Mouse (Mus musculus): ENCODE measurements around the gene Anapc1.
"Not testable (repeated sequence)": the region's sequence is repeated elsewhere in the genome, so short reads cannot be mapped to it uniquely, and the experiment has no call there.

Anapc1 gene

DNA sequence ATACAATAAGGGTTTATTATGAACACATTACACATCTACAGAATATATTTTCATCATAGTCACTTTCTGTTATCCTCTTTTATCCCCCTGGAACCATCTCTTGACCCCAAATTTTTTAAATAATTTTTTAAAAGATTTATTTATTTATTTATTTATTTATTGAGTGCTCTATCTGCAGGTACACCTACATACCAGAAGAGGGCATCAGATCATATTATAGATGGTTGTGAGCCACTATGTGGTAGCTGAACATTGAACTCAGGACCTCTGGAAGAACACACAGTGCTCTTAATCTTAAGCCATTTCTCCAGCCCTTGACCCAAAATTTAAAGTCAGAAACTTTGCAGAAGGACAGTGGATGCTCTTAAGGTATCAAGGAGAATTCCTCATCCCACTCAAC, 7.4 kb upstream of the Anapc1 start:
- DNase-seq = no peak

DNA sequence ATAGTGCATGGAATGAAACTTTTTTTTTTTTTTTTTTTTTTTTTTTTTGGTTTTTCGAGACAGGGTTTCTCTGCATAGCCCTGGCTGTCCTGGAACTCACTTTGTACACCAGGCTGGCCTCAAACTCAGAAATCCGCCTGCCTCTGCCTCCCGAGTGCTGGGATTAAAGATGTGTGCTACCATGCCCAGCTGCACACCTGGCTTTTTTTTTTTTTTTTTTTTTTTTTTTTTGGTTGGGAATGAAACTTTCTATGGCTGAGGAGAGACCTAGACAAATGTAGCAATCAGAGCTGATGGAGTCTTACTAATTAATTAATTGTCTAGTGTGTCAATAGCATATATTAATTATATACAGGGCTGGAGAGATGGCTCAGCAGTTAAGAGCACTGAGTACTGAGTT, 6.6 kb upstream of the Anapc1 start:
- DNase-seq = not testable (repeated sequence)

DNA sequence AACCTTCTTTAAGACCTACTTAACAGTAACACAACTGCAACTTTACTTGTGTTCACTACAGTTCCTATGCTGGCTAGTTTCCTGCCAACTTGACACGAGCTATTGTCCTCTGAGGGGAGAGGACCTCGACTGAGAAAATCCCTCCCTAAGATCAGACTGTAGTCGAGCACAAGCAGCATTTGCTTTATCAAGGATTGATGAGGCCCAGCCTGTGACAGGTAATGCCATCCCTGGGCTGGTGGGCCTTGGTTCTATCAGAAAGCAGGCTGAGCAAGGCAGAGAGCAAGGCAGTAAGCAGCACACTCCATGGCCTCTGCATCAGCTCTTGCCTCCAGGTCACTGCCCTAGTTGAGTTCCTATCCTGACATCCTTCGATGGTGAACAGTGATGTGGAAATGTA, 6.0 kb upstream of the Anapc1 start:
- DNase-seq = no peak

DNA sequence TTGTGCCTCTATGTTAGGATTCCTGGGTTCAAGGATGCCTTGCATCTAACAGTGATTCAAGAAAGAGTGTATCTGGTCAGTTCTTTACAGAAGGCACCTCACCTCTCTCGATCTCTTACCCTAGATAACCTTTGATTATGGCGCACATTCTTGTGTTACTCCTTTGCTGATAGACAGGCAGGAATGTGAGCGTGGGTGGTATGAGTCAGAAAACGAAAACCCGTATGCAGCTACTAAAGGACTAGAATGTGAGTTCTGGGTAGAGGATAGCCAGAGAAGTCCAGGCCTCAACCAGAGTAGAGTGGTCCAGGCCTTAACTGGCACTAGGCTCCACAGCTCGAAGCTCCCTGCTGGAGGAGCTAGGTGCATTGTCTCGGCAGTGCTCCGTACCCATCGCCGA, 5.6 kb upstream of the Anapc1 start:
- DNase-seq = no peak

DNA sequence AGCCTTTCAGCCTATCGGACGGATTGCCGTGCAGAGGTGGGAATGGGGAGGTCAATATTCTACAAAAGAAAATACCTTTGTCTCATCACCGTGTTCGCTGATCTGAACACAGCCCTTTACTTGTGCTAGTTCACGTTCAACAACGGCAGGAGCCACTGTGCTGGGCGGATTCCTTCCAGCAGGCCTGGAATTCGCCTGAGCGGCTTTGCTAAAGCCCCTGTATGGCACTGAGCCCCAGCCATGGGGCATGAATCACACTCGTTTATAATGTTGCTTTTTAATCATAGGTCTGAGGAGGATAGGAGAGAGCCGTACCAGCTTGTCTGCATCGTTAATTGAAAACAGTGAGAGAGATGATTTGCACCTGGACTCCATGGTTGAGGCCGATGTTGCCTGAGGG, 5.1 kb upstream of the Anapc1 start:
- DNase-seq = no peak

DNA sequence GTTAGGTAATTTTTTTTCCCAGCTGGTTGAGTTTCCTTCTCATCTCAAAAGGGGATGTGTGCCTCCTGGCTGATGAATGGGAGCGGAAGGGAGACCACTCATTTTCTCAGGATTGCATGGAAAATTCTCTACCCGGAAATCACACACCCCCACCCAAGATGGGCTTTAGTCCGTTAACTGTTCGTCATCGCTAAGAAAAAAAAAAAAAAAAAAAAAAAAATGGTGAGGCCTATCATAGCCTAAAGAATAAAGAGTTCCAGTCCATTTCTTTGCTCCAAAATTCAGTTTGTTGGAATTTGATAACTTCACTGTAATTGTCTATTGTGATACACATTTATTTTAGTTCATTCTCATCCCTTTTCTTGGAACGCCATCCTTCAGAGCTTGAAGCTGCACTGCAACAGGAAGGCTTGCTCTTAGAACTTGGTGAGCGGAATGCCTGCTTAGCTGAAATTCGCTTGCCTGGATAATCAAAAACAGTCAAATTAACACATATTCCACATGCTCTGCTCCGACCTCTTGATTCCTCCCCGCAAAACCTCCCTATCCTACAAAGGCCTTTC, 448 bp upstream of the Anapc1 start:
- no peak for DNase-seq

DNA sequence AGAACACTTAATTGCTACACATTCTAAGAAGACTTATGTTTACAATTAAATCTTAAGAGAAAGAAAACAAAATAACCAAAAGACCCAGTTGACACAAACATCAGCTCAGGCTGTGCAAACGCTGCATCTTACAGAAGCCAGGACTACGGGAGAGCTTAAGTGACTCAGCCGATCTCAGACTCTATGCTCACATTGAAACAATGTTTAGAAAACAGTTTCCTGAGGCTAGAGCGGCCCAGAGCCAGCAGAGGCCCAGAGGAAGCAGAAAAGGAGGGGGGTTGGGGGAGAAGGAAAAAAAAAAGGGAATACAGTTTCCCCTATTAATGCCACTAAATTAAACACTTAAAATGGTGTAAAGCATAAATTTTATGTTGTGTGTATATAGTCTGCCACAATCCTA, 6.5 kb downstream of the Anapc1 start:
- no peak for DNase-seq

DNA sequence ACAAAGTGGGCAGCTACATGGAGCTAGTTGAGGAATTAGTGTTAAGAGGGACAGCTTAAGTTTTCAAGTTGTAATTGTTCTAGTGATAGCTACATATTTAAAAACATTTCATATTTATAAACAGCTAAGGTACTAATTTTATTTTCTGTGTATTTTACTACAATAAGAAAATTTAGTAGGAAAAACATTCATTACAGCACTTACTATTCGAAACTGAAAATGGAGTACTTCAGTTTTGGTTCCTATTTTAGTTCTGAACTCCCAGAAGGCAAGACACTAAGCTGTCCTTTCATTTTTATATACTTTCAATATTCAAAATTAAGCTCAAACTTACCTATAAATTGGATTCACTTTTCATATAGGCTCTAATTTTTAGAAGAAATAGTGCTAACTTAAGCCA, 66.6 kb downstream of the Anapc1 start:
- DNase-seq = no peak

DNA sequence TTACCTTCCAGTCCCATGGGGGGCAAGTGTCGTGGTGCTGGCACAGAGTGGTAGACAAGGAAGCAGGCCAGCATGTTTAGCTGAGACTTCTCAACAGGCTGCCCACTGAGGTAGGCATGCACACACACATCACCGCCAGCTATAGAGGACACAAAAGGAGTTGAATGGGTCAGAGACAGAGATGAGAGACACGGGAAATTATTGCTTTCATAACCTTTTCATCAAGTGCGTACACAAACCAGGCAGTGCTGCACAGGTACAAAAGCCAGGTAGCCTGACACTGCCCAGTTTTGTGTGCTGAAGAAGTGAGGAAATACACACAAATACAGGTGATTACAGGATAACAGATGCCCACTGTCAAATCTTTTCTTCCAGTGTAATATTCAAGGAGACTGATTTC, 71.8 kb downstream of the Anapc1 start:
- DNase-seq = no peak

DNA sequence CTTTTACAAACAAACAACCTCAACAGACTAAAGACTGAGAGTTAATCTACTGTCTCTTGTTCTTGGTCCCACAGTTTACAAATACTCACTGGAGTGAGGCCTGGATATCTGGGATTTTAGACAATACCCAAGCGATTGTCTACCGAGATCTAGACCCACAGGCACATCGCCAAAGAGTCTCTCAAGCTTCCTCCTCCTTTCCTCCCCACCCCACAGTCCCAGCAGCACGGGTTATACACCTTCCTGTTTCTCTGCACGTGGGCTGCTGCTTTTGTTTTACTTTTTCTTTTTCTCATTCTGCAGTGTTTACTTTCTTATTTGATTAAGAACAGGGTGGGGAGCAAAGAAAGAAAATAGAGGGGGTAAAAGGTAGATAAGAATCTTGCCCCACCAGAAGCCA, 73.8 kb downstream of the Anapc1 start:
- no peak for DNase-seq

DNA sequence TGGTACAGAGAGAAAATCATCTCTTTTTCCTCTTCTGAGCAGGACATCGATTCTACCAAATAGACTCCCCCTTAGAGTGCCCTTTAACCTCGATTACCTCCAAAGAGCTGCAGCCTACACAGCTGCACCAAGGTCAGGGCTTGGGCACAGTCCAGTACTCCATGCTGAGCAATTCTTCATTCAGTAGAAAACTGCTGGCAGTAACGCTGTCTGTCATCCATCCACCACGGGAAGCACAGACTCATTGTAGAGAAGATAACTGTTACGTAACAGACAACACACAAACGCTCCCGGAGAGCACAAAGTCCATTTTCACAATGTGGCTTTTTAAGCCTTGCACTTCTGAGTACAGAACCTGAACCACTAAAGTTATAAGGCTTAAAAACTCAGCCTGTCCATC, 74.9 kb downstream of the Anapc1 start:
- DNase-seq = no peak

DNA sequence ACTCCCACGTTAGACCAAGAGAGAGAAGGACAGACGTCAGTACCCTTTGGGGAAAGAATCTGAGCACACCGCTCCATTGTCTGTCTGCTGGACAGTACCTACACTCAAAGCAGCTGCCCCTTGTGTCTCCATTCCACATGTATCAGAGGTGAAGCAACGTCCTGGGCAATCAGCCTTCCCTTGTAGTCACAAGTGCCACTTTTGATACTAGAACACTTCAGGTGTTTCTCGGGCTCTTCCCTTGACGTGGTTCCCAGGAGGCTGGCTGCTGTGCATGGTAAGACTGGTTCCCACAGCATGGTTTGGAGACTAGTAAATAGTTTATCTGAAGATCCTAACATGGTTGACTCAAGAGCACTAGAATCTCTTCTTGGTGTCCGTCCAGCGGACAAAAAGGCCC, 76.0 kb downstream of the Anapc1 start:
- DNase-seq = no peak

DNA sequence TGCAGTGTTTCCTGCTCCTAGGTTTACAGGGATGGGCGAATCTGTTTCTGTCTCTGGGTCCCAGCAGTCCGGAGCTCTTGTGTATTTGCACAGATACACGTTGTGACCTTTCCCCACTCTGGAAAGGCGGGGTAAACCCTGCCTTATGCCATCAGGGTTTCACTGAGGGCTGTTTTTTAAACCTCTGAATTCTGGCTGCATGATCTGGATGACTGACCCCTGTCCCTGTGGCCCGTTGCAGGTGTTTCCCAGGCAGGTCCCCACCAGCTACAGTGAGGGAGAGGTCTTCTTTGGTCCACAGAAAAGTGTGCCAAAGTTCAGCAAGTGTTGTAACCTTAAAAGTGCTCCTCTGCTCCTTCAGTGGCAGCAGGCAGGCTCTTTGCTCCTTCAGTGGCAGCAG, 77.9 kb downstream of the Anapc1 start:
- no peak for DNase-seq

DNA sequence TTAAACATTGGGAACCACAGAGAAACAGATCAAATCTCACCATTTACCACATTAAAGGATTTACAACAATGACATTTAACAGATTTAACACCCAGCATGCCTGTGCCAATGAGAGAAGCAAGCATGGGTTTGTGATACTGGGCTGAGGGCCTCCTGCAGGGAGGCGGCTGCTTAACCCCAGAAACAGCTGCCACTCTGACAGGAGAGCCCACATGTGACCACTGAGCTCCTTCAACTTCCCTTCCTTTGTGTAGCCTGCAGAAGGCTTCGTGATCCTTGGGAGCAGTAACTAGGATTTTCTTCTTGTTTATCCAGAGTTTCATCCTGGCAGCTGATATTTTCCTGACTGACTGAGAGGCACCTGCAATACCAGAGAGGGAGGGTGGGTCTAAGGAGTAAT, 85.7 kb downstream of the Anapc1 start:
- DNase-seq = no peak

DNA sequence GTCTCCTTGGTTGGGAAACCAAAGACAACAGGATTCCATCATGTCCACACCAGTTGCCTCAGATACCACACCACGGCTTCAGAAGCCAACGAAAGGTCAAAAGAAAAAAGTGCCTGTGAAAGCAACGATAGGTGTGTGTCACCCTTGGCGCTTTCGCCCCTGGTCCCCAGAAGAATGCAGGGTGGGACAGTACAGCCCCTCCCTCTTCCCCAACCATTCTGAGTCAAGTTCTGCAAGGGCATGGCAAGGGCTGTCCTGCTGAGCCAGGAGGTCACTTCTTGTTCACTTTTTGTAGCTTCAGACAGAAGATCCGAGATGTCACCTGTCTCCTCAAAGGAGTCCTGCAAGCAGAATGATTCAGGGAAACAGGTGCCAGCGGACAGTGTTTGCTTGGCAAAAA, 94.9 kb downstream of the Anapc1 start:
- DNase-seq = no peak

DNA sequence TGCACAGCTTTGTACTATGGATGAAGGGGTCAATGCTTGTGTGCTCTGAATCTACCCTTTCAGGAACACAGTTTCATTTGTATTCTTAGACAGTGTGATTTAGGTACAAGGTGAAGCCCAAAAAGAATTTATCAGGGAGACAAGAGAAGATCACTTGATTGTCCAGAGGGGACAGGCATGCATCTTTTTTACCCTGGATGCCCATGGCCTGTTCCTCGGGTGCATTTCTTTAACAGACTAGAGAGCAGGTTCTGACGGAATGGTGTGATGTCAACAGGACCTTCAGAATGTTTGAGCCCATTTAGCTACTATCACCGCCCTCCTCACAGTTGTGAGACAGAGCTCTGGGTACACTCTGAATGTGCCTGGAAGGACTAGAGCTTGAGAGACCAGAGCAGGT, 96.3 kb downstream of the Anapc1 start, which contains the start of gene Spdye4c:
Gene Spdye4c (plus strand): TSS at position 301 of the 400 bp plus-strand sequence.
- no peak for DNase-seq

DNA sequence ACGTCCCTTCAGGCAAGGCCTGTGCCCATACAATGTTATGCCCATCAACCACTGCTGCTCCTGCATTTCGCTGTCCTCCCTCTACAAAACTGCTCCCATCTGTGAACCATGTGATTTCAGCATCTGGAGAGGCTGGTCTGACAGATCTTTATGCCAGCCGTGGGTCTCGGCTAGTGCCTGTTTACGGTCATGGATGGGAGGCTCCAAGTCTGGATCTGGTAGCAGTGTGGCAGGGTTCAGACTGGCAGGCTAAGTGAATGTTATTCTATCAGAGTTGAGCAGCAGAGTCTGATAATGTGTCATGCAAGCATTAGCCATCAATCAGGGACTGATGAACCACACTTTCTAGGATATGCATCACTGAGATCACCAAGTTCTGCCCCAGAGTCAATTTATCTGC, 104.3 kb downstream of the Anapc1 start:
- no peak for DNase-seq

DNA sequence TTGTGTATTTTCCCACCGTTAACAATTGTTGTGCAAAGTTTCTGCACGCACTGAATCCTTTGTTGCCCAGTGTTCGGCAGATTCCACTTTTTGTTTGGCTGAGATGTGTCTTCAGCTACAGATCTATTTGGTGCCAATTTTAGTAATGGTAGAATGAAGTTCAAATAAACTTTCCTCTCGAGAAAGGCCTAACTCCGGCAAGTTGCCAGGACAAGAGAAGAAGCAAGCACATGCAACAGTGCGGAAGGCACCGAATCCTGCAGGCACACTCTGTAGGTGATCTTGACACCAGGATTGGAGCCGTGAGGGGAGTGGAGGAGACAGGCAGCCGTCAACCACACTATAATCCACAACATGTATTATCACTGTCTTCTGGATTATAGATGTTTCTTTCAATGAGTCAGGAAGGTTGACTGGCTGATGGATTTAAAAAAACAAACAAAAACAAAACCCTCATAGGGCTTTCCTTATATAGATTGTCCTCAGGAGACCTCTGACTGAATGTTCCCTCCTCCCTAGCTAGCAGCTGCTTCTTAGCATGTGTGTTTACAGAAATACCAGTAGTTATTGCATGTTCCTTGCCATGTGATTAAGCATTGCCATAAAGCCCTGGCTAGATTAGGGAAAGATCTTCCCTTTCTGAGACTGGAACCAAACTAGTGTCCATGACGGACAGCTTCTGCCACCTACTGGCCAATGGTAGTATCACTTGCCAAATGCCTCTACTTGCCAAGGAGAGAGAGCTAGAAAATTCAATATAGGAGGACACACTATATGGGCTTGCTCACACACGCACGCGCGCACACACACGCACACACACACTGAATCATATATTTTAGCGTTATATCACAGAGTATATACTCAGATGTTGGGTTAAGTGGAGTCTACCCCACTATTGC, 114.2 kb downstream of the Anapc1 start:
- peak; percentile 69 for DNase-seq

DNA sequence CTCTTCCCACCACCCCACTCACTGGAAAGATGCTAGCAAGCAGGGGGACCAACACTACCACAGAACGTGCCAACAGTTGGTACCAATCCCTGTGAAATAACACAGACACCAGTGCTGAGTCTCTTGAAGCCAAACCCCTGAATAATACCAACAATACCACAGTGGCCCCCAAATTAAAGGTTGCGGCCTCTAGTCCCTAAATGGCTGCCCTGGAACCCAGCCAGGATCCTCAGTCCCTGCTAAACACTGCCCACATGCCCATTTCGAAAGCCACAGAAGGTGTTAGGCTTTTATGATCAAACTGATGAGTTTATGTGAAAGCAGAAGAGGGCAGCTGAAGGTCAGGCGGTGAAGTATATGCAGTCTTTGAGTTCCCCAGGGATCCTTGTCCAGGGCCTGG, 116.2 kb downstream of the Anapc1 start:
- no peak for DNase-seq

DNA sequence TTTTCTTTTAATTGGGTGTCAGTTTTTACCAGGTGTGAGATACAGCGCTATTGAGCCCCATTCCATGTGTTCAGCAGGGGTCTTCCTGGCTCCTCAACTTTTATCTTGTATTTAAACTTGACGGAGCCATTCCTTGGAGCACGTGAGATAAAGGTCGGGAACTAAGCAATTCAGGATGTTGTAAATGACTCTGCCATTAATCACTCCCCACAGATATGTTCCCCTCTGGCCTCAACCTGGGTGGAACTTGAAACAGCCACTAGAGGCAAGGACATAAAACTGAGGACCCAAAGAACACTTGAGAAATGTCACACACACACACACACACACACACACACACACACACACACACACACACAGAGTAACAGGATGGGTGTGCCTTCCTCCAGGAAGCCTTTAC, 118.7 kb downstream of the Anapc1 start:
- no peak for DNase-seq

DNA sequence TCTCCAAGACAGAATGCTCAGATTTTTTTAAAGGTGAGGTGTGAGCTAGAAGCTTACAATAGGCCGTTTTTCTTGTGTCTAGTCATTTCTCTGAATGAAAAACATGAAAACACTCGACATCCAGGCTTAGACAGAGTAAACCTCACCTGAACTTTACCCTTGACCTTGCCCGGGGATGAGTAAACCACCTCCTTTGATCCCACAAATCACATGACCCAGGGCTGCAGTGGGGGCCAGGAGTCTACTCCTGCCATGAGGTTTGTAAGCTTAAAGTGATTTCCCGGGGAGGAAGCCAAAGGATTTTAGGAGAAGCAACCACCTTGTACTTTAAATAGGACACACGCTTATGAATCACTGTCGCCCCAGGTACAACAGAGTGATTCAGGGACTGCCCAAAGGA, 119.2 kb downstream of the Anapc1 start:
- DNase-seq = no peak

DNA sequence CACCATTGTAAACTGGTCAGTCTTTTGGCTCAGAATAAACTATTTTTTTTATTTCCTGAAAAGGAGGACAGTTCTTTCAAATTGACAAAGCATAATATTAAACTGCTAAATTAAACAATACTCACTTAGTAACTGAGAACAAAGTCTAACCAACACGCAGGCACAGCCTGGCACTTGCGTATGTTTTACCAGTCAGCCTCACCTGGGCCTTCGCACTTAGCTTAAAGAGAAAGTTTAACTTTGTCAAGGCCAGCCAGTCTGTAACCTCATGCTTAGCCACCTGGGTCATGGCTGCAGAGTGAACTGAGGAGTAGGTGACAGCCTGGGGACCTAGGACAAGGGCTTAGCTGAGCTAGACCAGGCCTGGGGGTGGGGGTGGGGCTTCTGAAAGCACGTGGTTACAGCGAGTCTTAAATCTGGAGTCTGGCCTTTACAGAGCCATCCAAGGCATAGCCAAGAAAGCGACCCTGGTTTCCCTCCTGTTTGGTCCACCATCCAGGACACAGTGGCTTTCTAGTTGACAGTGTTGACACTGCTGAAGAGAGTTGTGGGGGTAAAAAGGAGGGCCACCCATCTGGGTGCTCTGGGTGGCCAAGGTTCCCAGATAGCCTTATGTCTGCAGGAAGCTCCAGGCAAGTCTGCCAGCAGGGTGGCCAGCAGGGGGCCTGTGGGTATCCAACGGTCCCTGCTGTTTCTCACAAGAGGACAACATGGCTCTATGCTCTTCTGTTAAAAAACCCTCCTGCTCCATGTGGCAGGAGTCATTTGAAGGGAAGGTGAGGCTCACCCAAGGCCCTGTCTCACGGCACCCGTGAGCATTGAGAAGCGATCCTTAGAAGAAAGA, 120.7 kb downstream of the Anapc1 start:
- no peak for DNase-seq

DNA sequence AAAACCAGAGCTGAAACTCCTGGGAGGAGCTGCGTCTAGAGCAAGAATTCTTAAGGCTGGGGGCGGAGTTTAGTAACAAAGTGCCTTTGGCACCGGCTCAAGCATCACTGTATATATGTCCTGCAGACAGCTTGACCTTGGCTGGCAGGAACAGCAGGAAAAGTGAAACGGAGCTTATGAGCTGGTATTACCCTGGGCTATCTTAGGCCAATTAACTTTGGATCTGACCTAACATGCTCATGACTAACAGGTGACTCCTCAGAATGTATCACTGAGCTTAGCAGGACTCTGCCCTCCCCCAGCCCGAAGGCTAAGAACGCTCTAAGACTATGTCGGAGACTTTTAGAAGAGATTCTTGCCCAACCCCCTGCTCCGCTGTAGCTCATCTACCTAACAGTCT, 121.3 kb downstream of the Anapc1 start:
- no peak for DNase-seq

DNA sequence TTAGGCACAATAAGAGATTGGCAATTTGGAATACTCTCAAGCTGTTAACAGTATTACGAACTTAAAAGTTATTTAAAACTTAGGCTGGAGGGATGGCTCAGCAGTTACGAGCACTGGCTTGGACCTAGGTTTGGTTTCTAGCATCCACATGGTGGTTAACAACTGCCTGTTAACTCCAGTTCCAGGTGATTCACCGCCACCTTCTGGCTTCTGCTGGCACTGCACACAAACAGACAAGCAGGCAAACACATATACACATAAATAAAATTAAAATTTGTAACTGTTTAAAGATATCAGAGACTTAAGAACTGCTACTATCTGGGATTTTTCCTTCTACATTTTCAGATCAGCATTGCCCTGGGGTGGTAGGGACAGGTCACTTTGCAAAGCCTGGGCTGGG, 123.0 kb downstream of the Anapc1 start:
- no peak for DNase-seq
